Mouse (Mus musculus): ENCODE measurements around the gene A930009A15Rik.
A peak's percentile ranks its signal among the peaks of the same experiment; 100 is the strongest.

Gene A930009A15Rik

GRCm38 (mm10) chr10:115579494-115579893, 9.7 kb downstream of the A930009A15Rik start:
- no peak for DNase-seq (ENCODE audit: low read depth, low spot score)

- no peak for DNase-seq (ENCODE audit: low read depth, low spot score)
Measured at GRCm38 (mm10) chr10:115581971-115582370, 12.2 kb downstream of the A930009A15Rik start.

GRCm38 (mm10) chr10:115583071-115583470, 13.3 kb downstream of the A930009A15Rik start:
- no peak for DNase-seq (ENCODE audit: low read depth, low spot score)

GRCm38 (mm10) chr10:115584656-115585055, 14.9 kb downstream of the A930009A15Rik start:
- DNase-seq (ENCODE audit: low read depth, low spot score): no peak

- DNase-seq (ENCODE audit: low read depth, low spot score): no peak
Measured at GRCm38 (mm10) chr10:115585491-115586245, 15.9 kb downstream of the A930009A15Rik start.

GRCm38 (mm10) chr10:115586246-115587231, 16.8 kb downstream of the A930009A15Rik start:
- DNase-seq (ENCODE audit: low read depth, low spot score): no peak

GRCm38 (mm10) chr10:115587301-115587969, 17.6 kb downstream of the A930009A15Rik start, which contains the start of gene Lgr5:
Lgr5 (minus strand) TSS chr10:115587780.
- DNase-seq (ENCODE audit: low read depth, low spot score): no peak

- DNase-seq (ENCODE audit: low read depth, low spot score): no peak
Measured at GRCm38 (mm10) chr10:115587979-115588378, 18.2 kb downstream of the A930009A15Rik start.

- no peak for DNase-seq (ENCODE audit: low read depth, low spot score)
Measured at GRCm38 (mm10) chr10:115593221-115593620, 23.4 kb downstream of the A930009A15Rik start.

- DNase-seq (ENCODE audit: low read depth, low spot score): no peak
Measured at GRCm38 (mm10) chr10:115593651-115594050, 23.9 kb downstream of the A930009A15Rik start.

- no peak for DNase-seq (ENCODE audit: low read depth, low spot score)
Measured at GRCm38 (mm10) chr10:115595748-115596147, 26.0 kb downstream of the A930009A15Rik start.

- peak; percentile 39 for DNase-seq (ENCODE audit: low read depth, low spot score)
Measured at GRCm38 (mm10) chr10:115617456-115618287, 47.9 kb downstream of the A930009A15Rik start.

- no peak for DNase-seq (ENCODE audit: low read depth, low spot score)
Measured at GRCm38 (mm10) chr10:115618288-115618856, 48.6 kb downstream of the A930009A15Rik start.

GRCm38 (mm10) chr10:115623481-115623880, 53.7 kb downstream of the A930009A15Rik start:
- DNase-seq (ENCODE audit: low read depth, low spot score): no peak

GRCm38 (mm10) chr10:115623956-115624671, 54.3 kb downstream of the A930009A15Rik start:
- DNase-seq (ENCODE audit: low read depth, low spot score): no peak

- DNase-seq (ENCODE audit: low read depth, low spot score): no peak
Measured at GRCm38 (mm10) chr10:115624957-115625356, 55.2 kb downstream of the A930009A15Rik start.

- no peak for DNase-seq (ENCODE audit: low read depth, low spot score)
Measured at GRCm38 (mm10) chr10:115626678-115627077, 56.9 kb downstream of the A930009A15Rik start.

All from retina, adult 2 months (tissue).